Mouse (Mus musculus) lung, postnatal 0 days (tissue): ENCODE measurements at regions not wholly inside any gene's neighbourhood (a gene's known extent, or its start where the extent isn't known, plus 50 kb on each side); places are given as distances from the start of the nearest gene placed in this dataset.

ENCODE experiments used
- CTCF ChIP-seq: IDR thresholded peaks from 2 replicates; pipeline ENCODE4 v1.5.1; 2016; ENCODE audit warnings: antibody characterized with exemption, mild to moderate bottlenecking
- EP300 ChIP-seq: IDR thresholded peaks from 2 replicates; pipeline ENCODE4 v1.6.1; 2016; ENCODE audit warnings: antibody characterized with exemption, mild to moderate bottlenecking, control low read depth

GRCm38 (mm10) chr15:57104711-57105110, 372.7 kb downstream of the Slc22a22 start:
- no peak for TF ChIP-seq CTCF
- no peak for TF ChIP-seq EP300
